Mouse (Mus musculus) lung, embryonic 15.5 days (tissue): Measurements from ENCODE around the gene Asb6. TPM values are rescaled to one million over a fixed set of nuclear protein-coding genes. Genes with fewer than 3 reads are reported as not detected.

ENCODE experiments used
- ATAC-seq: fragments of 200-750 bp; cut with Nextera tagmentation; 2 replicates; pipeline ENCODE4 v1.8.0; 2017; ENCODE audit warnings: moderate number of reproducible peaks, borderline replicate concordance; ENCODE audit not compliant: low FRiP score, low TSS enrichment; ENCODE audit errors: extremely low read depth
- H3K27ac ChIP-seq: fragments of 300-500 bp; sonication (generic); 2 replicates; pipeline ENCODE4 v1.5.1; 2015; ENCODE audit warnings: moderate library complexity, mild to moderate bottlenecking, inconsistent platforms
- H3K27me3 ChIP-seq: fragments of 300-500 bp; sonication (generic); 2 replicates; pipeline ENCODE4 v1.6.1; 2015; ENCODE audit warnings: inconsistent platforms
- H3K36me3 ChIP-seq: fragments of 300-500 bp; sonication (generic); 2 replicates; pipeline ENCODE4 v1.6.1; 2015; ENCODE audit warnings: inconsistent platforms
- H3K4me1 ChIP-seq: fragments of 300-500 bp; sonication (generic); 2 replicates; pipeline ENCODE4 v1.6.1; 2015; ENCODE audit warnings: inconsistent platforms
- H3K4me2 ChIP-seq: fragments of 300-500 bp; sonication (generic); 2 replicates; pipeline ENCODE4 v1.6.1; 2015; ENCODE audit warnings: inconsistent platforms, mild to moderate bottlenecking, moderate library complexity
- H3K4me3 ChIP-seq: fragments of 300-500 bp; sonication (generic); 2 replicates; pipeline ENCODE4 v1.5.1; 2015; ENCODE audit warnings: mild to moderate bottlenecking, inconsistent platforms
- H3K9ac ChIP-seq: fragments of 300-500 bp; sonication (generic); 2 replicates; pipeline ENCODE4 v1.6.1; 2015; ENCODE audit warnings: inconsistent platforms
- H3K9me3 ChIP-seq: fragments of 300-500 bp; sonication (generic); 2 replicates; pipeline ENCODE4 v1.6.1; 2016; ENCODE audit warnings: inconsistent platforms
- WGBS: fragments of 180-500 bp; shearing (Covaris S2); methylation state at CpG from one replicate; pipeline ENCODE4 v1.1.7; 2015; 5-methylcytosine and 5-hydroxymethylcytosine counted together
- polyA plus RNA-seq: library from polyadenylated mRNA; unstranded; fragments of >200 nt; fragmentation: Nextera tagmentation; extraction: Ambion mirVana; gene quantifications from 2 replicates; pipeline ENCODE4 v1.2.1, GENCODE M21; 2015

Gene Asb6
- polyA plus RNA-seq, 1 experiment from 2014 or later: 34.0 TPM

DNA sequence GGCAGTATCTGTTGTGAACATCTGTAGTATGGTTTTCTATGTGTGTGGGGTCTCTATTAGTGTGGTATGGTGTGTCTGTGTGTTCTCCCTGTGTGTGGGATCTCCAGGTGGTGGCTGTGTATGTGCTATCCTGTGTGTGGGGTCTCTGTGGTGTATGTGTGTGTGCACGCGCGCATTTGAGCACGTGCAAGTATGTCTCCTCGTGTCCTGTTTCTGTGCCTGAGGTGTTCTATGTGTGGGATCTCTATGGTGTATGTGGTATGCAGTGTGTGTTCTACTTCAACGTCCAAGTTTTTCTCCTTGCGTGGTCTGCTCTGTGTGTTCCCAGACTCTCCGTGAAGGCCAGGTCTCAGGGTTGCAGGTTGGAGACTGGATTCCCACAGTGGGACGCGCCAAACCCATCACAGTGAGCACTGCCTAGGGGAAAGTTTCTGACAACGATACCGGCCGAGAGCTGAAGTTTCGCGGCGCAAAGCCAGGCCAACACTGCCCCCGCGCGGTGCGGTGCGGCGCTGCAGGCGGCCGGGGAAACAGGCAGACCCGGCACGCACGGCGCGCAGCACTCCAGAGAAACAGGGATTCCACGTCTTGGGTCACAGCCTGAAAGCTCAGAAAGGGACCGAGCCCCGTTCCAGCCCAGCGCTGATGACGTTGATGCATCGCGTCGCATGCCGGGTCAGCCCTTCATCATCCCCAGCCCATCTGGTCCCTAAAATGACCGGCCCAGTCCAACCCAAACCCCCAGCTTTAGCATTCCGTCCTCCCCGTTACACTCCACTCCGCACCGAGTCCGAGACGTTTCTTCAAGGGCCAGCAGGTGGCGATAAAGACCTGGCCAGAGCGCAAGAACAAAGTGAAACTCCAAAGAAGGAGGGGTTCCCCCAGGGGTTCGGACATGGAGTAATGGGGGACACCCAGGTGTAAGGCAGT, 35.7 kb downstream of the Asb6 start:
- Histone ChIP-seq H3K27ac (peak overlapping the region; percentile 64), H3K4me2 (peak overlapping the region; percentile 63), H3K36me3 (no peaks in the 10 kb centered on the region), H3K9me3 (no peaks in the 10 kb centered on the region), H3K4me1 (peaks cover 30% of the 10 kb centered on the region), H3K27me3 (no peaks in the 10 kb centered on the region), H3K4me3 (peak overlapping the region; percentile 40), H3K9ac (peak overlapping the region; percentile 41)
- WGBS: 5% methylated on average over 48 of the region's 48 CpGs
- peak; percentile 72 for ATAC-seq

DNA sequence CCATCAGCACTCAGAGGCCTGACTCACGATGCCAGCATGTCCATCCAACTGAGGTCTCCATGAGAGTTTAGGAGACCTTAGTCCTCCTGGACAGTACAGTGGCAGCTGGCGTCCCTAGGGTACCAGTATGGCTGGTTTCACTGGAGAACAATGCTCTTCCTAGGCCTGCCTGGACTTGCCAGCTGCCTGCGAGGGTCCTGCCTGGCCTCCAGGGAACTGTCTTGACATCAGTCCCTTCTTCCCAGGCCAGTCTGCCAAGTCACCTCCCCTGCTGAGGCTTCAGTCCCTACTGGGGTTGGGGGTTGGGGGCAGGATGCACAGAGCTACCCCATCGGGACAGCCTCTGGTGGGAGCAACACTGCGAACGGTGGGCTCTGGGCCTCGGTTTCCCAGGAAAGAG, 38.1 kb downstream of the Asb6 start:
- Histone ChIP-seq H3K27ac (no peak overlapping the region), H3K4me3 (no peak overlapping the region), H3K36me3 (no peaks in the 10 kb centered on the region), H3K27me3 (no peaks in the 10 kb centered on the region), H3K4me1 (peaks cover 33% of the 10 kb centered on the region), H3K9me3 (no peaks in the 10 kb centered on the region), H3K9ac (no peak overlapping the region), H3K4me2 (no peak overlapping the region)
- no peak for ATAC-seq
- WGBS: 85% methylated on average over 7 of the region's 7 CpGs

DNA sequence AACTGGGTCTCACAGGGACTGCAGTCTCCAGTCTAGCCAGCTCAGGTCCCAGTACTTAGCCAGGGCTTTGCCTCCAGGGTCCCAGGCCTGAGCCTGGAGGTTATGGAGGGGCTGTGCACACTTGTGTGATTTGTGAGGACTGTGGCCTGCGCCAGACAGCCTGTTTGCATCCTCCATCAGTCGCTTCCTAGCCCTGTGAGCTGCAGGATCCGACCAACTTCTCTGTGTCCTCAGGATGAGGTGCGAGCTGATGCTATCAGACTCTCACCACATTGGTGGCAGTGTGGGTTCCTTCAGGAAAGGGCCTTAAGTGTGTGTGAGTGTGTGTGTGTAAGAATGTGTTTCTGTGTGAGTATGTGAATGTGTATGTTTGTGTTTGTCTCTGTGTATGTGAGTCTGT, 42.7 kb downstream of the Asb6 start:
- Histone ChIP-seq H3K27ac (peak overlapping the region; percentile 63), H3K4me1 (peaks cover 34% of the 10 kb centered on the region), H3K9me3 (no peaks in the 10 kb centered on the region), H3K9ac (no peak overlapping the region), H3K27me3 (no peaks in the 10 kb centered on the region), H3K4me2 (no peak overlapping the region), H3K4me3 (no peak overlapping the region), H3K36me3 (no peaks in the 10 kb centered on the region)
- WGBS: 39% methylated on average over 4 of the region's 4 CpGs
- no peak for ATAC-seq

DNA sequence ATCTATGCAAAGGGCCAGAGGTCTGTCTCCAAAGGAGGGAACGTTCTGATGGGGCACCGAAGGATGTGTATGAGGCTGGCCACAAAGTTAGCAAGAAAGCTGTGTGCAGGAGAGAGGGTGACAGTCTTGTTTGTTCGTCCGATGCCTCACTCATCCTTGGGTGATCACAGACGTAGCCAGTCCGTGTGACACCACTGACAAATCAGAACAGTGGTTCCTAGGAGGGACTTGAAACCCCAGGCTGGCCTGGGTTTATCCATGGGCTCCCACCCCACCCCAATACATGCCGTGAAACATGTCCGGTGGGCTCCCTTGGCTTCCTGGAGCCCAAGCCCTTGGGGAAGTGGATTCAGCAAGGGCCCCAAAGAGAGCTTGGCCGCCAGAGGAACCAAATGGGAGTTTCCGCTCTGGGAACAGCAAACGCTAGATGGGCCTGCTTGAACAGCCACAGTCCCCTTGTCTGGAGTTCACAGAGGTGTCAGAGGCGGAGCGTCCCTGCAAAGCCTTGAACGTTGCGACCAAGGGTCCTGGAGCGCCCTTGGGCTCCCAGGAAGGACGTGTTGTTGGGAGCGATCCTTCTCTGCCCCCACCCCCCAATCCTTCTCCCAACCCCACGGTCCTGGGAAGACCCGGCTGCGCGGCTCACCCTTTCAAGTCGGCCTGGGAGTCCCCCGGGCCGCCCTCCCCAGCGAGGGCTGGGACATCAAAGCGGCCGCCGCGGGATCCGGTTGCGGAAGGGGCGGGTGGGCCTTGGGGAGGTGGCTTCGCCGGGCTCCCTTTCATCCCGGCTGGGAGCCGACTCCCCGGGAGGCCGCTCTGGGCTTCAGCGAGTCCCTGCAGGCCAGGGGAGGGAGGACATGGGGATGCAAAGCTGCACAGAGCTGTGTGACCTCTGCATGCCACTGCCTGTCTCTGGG, 45.8 kb downstream of the Asb6 start:
- 5% methylated on average over 37 of the region's 40 CpGs for whole genome bisulfite sequencing

DNA sequence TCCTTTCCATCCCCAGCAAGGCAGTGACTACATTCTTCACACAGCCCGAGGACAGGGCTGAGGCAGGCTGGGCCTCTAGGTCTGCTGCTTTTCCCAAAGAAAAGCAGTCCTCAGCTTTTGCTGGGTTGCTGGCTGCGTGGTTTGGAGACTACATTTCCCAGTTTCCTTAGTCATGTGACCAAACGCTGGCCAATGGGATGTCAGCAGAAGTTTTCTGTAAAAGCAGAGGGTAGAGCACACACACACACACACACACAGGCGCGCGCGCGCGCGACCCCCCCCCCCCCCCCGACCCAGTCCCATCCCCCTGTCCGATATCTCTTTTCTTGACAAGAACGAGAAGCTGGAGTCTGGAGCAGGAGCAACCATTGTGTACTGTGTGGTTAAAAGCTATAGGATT, 46.8 kb downstream of the Asb6 start:
- Histone ChIP-seq H3K9ac (no peak overlapping the region), H3K4me1 (peaks cover 39% of the 10 kb centered on the region)
- peak; percentile 13; the same call in 1 of the 2 replicates for ATAC-seq

More for the DNA sequence above, 45.8 kb downstream of the Asb6 start:
- H3K9me3 ChIP-seq: no peaks in the 10 kb centered on the region
- H3K27me3 ChIP-seq: no peaks in the 10 kb centered on the region
- peak overlapping the region; percentile 49 for H3K9ac ChIP-seq
- peak overlapping the region; percentile 97 for H3K27ac ChIP-seq
- H3K4me2 ChIP-seq: peak overlapping the region; percentile 66
- H3K36me3 ChIP-seq: no peaks in the 10 kb centered on the region
- ATAC-seq: peak; percentile 73
- H3K4me1 ChIP-seq: peaks cover 34% of the 10 kb centered on the region
- H3K4me3 ChIP-seq: peak overlapping the region; percentile 34

DNA sequence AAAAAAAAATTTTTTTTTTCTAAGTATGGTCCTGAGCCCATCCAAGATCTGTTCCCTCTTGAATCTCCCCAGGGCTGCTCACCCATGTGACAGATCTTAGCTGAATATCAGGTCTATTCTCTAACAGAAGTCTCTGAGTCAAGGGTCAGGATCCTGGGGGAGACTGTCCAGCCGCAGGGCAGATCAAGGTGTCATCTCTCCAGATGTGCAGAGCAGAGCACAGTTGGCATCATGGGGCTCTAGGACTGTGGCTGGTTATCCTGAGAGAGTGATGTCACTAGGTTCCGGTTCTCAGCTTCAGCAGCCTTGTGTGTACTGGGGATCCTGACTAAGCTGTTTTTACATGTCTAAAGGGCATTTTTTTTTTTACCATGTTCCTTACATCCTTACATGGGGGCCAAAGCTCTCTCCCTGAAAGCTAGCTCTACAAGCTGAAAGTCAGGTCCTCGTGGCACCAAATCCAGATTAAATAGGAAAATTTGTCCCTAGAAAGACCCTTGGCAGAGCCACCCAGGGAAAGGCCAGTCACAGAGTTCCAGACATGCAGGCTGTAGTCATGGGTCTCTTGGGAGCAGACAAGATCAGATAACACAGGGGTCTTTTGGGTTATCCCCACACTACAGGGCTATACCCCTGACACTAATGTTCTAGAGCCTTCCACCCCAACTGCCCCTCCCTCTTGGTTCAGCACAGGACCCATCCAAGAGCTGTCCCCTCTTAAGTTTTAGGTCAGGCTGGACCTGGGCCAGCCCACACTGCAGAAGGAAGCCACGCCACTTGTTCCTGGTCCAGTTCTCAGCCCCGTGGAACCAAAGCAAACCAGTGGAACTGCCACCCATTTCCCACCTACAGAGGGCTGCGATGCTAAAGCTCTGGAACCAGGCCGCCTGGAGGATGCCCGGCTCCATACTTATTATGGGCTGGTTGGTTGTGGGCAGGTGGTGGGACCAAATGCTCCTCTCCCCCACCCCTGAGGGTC, 47.5 kb downstream of the Asb6 start:
- ATAC-seq: no peak
- Histone ChIP-seq H3K4me1 (peaks cover 39% of the 10 kb centered on the region), H3K9me3 (no peaks in the 10 kb centered on the region), H3K36me3 (no peaks in the 10 kb centered on the region), H3K4me3 (no peak overlapping the region), H3K9ac (no peak overlapping the region), H3K4me2 (peak overlapping the region; percentile 66), H3K27me3 (no peaks in the 10 kb centered on the region), H3K27ac (peak overlapping the region; percentile 97)
- WGBS: 74% methylated on average over 8 of the region's 8 CpGs

More for the DNA sequence above, 46.8 kb downstream of the Asb6 start:
- Histone ChIP-seq H3K4me3 (no peak overlapping the region), H3K36me3 (no peaks in the 10 kb centered on the region), H3K9me3 (no peaks in the 10 kb centered on the region), H3K27ac (peak overlapping the region; percentile 97), H3K4me2 (peak overlapping the region; percentile 66), H3K27me3 (no peaks in the 10 kb centered on the region)
- WGBS: 3% methylated on average over 12 of the region's 13 CpGs

DNA sequence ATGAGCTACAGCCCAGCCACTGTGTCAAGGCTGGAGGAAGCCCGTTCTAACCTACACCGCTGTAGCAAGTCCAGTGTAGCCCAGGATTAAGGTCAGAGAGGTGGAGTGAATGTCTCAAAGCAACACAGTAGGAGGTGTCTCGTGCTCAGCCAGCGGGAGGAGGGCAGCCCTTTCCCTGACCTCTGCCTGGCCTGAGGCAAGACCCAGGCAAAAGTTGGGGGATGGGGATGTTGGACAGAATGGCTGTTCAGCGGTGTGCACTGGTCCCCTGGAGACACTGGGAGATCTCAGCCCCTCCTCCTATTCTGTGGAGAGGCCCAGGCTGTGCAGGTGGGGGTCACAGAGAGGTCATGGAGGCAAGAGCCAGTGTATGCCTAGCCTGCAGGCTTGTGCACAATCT, 50.9 kb downstream of the Asb6 start:
- peaks cover 16% of the 10 kb centered on the region for H3K4me1 ChIP-seq
- no peak overlapping the region for H3K4me2 ChIP-seq
- no peak overlapping the region for H3K9ac ChIP-seq
- 0 out of 2 replicates have a peak overlapping the region, but pooled peaks have one; percentile 10 for H3K27ac ChIP-seq
- H3K4me3 ChIP-seq: no peak overlapping the region
- ATAC-seq: no peak
- no peaks in the 10 kb centered on the region for H3K9me3 ChIP-seq
- no peaks in the 10 kb centered on the region for H3K36me3 ChIP-seq
- 3% methylated on average over 5 of the region's 5 CpGs for WGBS
- H3K27me3 ChIP-seq: no peaks in the 10 kb centered on the region

DNA sequence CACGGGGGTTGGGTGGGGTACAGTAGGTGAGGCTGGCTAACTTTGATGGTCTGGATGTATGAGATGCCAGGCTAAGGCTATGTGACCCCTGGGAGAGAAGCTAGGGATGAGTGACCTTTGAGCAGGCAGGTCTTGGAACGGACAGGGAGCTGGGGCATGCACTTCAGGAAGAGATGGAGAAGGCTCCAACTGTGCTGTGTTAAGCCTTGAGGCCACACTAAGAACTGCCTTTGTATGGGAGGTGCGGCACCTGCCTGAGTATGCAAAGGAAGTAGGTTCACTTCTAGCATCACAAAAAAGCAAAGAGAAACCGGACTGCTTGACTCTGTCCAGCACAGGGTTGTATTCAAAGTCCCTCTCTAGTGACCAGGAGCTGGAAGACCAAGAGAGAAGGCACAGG, 51.9 kb downstream of the Asb6 start:
- 60% methylated on average over 4 of the region's 4 CpGs for WGBS
- H3K27ac ChIP-seq: no peak overlapping the region
- no peaks in the 10 kb centered on the region for H3K27me3 ChIP-seq
- no peaks in the 10 kb centered on the region for H3K9me3 ChIP-seq
- no peak for ATAC-seq
- no peak overlapping the region for H3K9ac ChIP-seq
- H3K36me3 ChIP-seq: no peaks in the 10 kb centered on the region
- H3K4me3 ChIP-seq: no peak overlapping the region
- H3K4me2 ChIP-seq: no peak overlapping the region
- H3K4me1 ChIP-seq: peaks cover 10% of the 10 kb centered on the region

DNA sequence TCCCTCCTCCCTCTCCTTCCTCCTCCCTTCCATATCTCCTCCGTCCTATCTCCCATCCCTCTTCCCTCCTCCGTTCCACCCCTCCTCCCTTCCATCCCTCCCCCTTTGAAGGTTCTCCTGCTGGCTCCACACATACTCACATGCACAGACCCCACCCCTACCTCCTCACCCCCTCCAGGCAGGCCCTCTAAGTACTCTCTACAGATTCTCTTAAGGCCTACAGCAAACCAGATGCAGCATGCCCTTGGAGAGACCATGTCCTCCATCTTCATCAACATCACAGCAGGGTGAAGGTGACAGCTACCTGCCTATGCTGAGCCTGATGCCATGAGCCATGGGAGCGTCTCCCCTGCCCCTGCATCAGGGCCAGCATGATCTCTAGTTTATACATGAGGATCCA, 52.9 kb downstream of the Asb6 start:
- Histone ChIP-seq H3K27me3 (no peaks in the 10 kb centered on the region), H3K27ac (no peak overlapping the region), H3K9ac (no peak overlapping the region), H3K4me1 (peaks cover 16% of the 10 kb centered on the region), H3K36me3 (no peaks in the 10 kb centered on the region), H3K9me3 (no peaks in the 10 kb centered on the region), H3K4me3 (no peak overlapping the region), H3K4me2 (no peak overlapping the region)
- no peak for ATAC-seq
- WGBS: 71% methylated on average over 3 of the region's 3 CpGs

DNA sequence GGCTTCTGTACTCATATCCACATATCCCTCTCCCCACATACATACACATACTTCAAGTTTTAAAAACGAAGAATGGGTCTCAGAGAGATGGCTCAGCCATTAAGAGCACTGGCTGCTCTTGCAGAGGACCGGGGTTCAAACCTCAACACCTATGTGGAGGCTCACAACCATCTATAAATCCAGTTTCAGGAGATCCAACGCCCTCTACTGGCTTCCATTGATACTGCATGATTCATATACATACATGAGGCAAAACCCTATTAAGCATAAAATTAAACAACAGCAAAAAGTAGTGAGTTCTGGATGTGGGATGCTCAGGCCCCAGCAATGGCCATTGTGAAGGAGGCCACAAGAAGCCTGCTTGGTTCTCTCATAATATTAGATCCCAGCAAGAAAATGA, 54.2 kb downstream of the Asb6 start:
- WGBS: 50% methylated on average over 3 of the region's 3 CpGs
- H3K9me3 ChIP-seq: no peaks in the 10 kb centered on the region
- no peak overlapping the region for H3K9ac ChIP-seq
- no peak for ATAC-seq
- no peak overlapping the region for H3K4me2 ChIP-seq
- no peaks in the 10 kb centered on the region for H3K36me3 ChIP-seq
- peaks cover 29% of the 10 kb centered on the region for H3K4me1 ChIP-seq
- H3K27me3 ChIP-seq: no peaks in the 10 kb centered on the region
- H3K27ac ChIP-seq: no peak overlapping the region
- H3K4me3 ChIP-seq: no peak overlapping the region
